Mouse (Mus musculus): ENCODE data around the gene Zfp970. TPM values are rescaled to one million over a fixed set of nuclear protein-coding genes. Genes with fewer than 3 reads are reported as not detected.
"Not testable (repeated sequence)": the region's sequence is repeated elsewhere in the genome, so short reads cannot be mapped to it uniquely, and the experiment has no call there.

The Zfp970 gene
- polyA plus RNA-seq, 1 experiment from 2014 or later: 11.9 TPM

DNA sequence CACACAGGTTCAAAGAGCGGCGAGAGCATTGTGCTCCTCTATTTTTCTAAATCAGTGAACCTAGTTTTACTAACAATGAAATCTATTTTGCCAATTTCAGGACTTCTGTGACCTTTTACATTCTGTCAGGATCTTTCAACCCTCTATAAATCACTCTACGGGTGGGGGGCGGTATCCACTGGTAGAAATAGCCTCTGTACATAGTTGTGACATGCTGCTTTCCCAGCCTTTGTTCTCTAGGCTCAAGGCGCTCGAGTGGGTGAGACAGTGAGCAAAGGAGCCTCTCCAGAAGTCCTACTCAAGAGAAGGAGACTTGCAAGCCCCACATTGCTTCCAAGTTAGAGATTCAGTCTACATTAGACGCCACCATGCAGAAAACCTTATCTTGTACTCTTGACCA is 53.8 kb downstream of the Zfp970 start:
- H3K36me3 ChIP-seq; H3K4me1 ChIP-seq; H3K4me3 ChIP-seq; ATAC-seq (ENCODE audit: insufficient number of reproducible peaks, low FRiP score, low TSS enrichment, low read depth); H3K9me3 ChIP-seq; H3K4me2 ChIP-seq; H3K27ac ChIP-seq; H3K9ac ChIP-seq; H3K27me3 ChIP-seq: not testable (repeated sequence)
- 88% methylated on average over 7 of the region's 7 CpGs for WGBS

DNA sequence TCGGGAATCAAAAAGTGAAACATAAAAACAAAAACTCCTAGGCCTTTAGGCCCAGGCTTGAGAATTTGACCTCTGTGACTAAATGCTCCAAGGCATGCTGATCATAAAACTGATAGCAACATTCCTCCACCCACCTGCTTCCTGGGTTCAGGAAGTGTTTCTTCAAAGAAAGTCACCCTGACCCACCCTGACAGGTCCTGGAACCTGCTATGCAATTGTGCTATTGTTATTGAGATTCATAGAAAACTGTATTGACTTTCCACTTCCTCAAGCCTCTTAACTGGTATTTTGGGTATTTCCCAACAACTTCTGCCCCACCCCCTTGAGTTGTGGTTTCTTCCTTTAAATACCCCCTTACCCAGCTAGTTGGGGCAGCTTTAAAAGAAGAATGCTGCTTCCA is 54.4 kb downstream of the Zfp970 start:
- not testable (repeated sequence) for H3K27me3 ChIP-seq; H3K9ac ChIP-seq; H3K4me2 ChIP-seq; H3K36me3 ChIP-seq; ATAC-seq (ENCODE audit: insufficient number of reproducible peaks, low FRiP score, low TSS enrichment, low read depth); H3K4me3 ChIP-seq; H3K4me1 ChIP-seq; H3K27ac ChIP-seq; H3K9me3 ChIP-seq
- 80% methylated on average over 1 of the region's 1 CpGs for WGBS

DNA sequence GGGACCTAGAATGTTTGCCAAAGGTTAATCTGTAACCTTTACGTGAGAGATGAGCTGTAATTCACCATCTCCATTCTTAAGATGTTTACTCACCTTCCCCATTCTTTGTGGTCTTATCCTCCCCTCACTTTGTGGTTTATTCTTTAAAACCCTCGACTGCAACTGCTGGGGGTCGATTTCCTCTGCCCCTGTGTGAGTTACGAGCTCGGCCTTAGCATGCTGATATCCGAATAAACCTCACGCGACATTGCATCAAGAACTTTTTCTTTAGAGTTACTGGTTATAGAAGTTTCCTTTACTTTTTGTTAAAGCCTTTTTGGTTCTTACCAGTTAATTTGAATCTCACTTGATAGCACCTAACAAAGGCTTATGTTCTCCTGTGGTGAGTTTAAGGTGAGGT is 55.5 kb downstream of the Zfp970 start:
- WGBS: 78% methylated on average over 8 of the region's 8 CpGs
- H3K27me3 ChIP-seq: no peaks in the 10 kb centered on the region
- H3K9me3 ChIP-seq: peaks cover 3% of the 10 kb centered on the region; the same call in 1 of the 2 replicates
- H3K4me2 ChIP-seq: no peak overlapping the region
- H3K4me1 ChIP-seq: no peaks in the 10 kb centered on the region
- H3K9ac ChIP-seq: no peak overlapping the region
- no peak for ATAC-seq (ENCODE audit: insufficient number of reproducible peaks, low FRiP score, low TSS enrichment, low read depth)
- H3K4me3 ChIP-seq: no peak overlapping the region
- H3K36me3 ChIP-seq: no peaks in the 10 kb centered on the region
- H3K27ac ChIP-seq: no peak overlapping the region

DNA sequence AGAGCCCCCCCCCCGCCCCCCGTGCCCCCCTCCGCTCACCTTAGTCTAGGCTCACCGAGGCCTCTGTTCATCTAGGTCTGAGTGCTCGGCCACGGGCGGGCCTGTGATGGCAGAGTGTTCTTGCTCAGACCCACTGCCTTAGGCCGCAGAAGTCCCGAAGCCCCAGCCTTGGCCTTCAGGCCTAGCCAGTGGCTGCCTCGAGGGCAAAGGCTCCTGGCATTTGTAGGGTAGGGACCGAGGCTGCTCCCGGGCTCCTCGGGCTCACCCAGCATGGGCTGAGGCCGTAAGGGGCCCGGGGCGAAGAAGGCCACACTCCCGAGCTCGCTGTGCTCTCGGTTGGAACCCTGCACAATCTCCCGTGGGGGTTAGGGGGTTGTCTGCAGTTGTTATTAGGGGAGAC is 58.5 kb downstream of the Zfp970 start:
- 91% methylated on average over 20 of the region's 20 CpGs for WGBS

DNA sequence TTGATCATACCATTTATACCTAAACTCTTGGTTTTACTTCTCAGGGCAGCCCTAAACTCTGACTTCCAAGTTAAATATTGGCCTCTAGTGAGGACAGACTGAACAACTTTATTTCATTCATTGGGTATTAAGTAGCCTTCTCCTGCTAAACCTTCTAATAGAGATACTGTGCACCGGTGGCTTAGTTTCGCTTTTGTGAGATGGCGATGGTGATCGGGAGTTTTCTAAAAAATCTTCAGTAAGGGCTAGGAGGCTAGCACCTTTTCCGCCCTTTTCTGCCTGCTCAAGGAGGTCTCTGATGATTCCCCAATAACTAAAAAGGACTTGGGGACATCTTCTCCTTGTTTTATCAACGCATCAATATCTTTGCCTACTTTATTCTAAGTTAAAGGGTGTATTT is 59.1 kb downstream of the Zfp970 start:
- H3K27me3 ChIP-seq; ATAC-seq (ENCODE audit: insufficient number of reproducible peaks, low FRiP score, low TSS enrichment, low read depth); H3K9ac ChIP-seq; H3K4me1 ChIP-seq; H3K4me3 ChIP-seq; H3K4me2 ChIP-seq; H3K9me3 ChIP-seq; H3K27ac ChIP-seq; H3K36me3 ChIP-seq: not testable (repeated sequence)
- WGBS: 84% methylated on average over 6 of the region's 6 CpGs

More for the DNA sequence above, 58.5 kb downstream of the Zfp970 start:
- no peak overlapping the region for H3K27ac ChIP-seq
- peaks cover 3% of the 10 kb centered on the region; the same call in 1 of the 2 replicates for H3K9me3 ChIP-seq
- H3K9ac ChIP-seq: no peak overlapping the region
- ATAC-seq (ENCODE audit: insufficient number of reproducible peaks, low FRiP score, low TSS enrichment, low read depth): no peak
- no peaks in the 10 kb centered on the region for H3K36me3 ChIP-seq
- H3K27me3 ChIP-seq: no peaks in the 10 kb centered on the region
- no peaks in the 10 kb centered on the region for H3K4me1 ChIP-seq
- H3K4me3 ChIP-seq: no peak overlapping the region
- H3K4me2 ChIP-seq: no peak overlapping the region

DNA sequence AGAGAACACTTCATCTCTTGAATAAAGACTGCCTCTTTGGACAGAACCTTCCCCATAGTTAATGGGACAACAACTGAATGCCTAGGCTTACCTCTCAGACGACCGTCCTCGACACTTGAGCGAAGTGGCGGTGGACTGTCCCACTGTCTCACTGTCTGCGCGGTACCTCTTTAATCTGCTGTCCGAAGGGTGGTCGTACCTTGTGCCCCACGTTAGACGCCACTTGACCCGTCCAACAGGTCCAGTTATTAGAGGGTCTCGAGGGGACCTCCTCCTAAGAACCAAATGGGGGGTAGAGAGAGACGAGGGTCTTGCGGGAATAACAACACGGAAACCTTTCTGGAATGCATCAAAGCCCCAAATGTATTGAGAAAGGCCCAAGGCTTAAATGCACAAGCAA is 59.6 kb downstream of the Zfp970 start:
- H3K4me2 ChIP-seq; H3K4me3 ChIP-seq; H3K9ac ChIP-seq; H3K27me3 ChIP-seq; H3K4me1 ChIP-seq; ATAC-seq (ENCODE audit: insufficient number of reproducible peaks, low FRiP score, low TSS enrichment, low read depth); H3K9me3 ChIP-seq; H3K27ac ChIP-seq; H3K36me3 ChIP-seq: not testable (repeated sequence)
- 93% methylated on average over 16 of the region's 16 CpGs for WGBS

Other genes with a start within 250 kb of the Zfp970 start
- gene Gm14409, start 197.7 kb upstream of the Zfp970 start, polyA plus RNA-seq (2015; fragmentation: Nextera tagmentation; extraction: Ambion mirVana): not detected in 2 replicates
- 0.09 and 0.25 TPM in 2 replicates for gene Gm14412, start 140.4 kb upstream of the Zfp970 start, polyA plus RNA-seq (2015; fragmentation: Nextera tagmentation; extraction: Ambion mirVana)
- gene Gm14418, start 66.4 kb upstream of the Zfp970 start, polyA plus RNA-seq (2015; fragmentation: Nextera tagmentation; extraction: Ambion mirVana): 5.4 and 6.3 TPM in 2 replicates
- 3.8 and 6.0 TPM in 2 replicates for gene Gm14403, start 33.5 kb downstream of the Zfp970 start, polyA plus RNA-seq (2015; fragmentation: Nextera tagmentation; extraction: Ambion mirVana)
- gene Gm14406, start 113.5 kb downstream of the Zfp970 start, polyA plus RNA-seq (2015; fragmentation: Nextera tagmentation; extraction: Ambion mirVana): not detected in 2 replicates